Mouse (Mus musculus): Measurements from ENCODE around the gene Trir. TPM values are rescaled to one million over a fixed set of nuclear protein-coding genes. Genes with fewer than 3 reads are reported as not detected.

Gene Trir
- polyA plus RNA-seq, 1 experiment from 2014 or later: 140 TPM

GRCm38 (mm10) chr8:85011242-85011641 lies 15.4 kb upstream of the Trir start:
- WGBS: 13% methylated on average over 28 of the region's 28 CpGs
- peaks cover 77% of the 10 kb centered on the region for H3K27me3 ChIP-seq (ENCODE audit: low read depth, poor library complexity, severe bottlenecking)
- H3K9me3 ChIP-seq (replicated peaks): no peaks in the 10 kb centered on the region
- peaks cover 12% of the 10 kb centered on the region for H3K4me1 ChIP-seq
- no peaks in the 10 kb centered on the region for H3K36me3 ChIP-seq
- H3K27ac ChIP-seq (replicated peaks): no peak overlapping the region
- H3K4me3 ChIP-seq: peak overlapping the region; percentile 21
- DNase-seq (ENCODE audit: low spot score): no peak

- H3K4me3 ChIP-seq: peak overlapping the region; percentile 51
- H3K9me3 ChIP-seq (replicated peaks): no peaks in the 10 kb centered on the region
- WGBS: 5% methylated on average over 26 of the region's 26 CpGs
- H3K4me1 ChIP-seq: peaks cover 24% of the 10 kb centered on the region
- peaks cover 61% of the 10 kb centered on the region for H3K27me3 ChIP-seq (ENCODE audit: low read depth, poor library complexity, severe bottlenecking)
- DNase-seq (ENCODE audit: low spot score): peak; percentile 77
- H3K27ac ChIP-seq (replicated peaks): peak overlapping the region; percentile 39; the same call in 1 of the 2 replicates
- H3K36me3 ChIP-seq: peaks cover 12% of the 10 kb centered on the region
These were observed 13.3 kb upstream of the Trir start for GRCm38 (mm10) chr8:85013230-85013840.

- DNase-seq (ENCODE audit: low spot score): no peak
- Histone ChIP-seq H3K27ac (replicated peaks) (peak within 1 kb of the TSS; percentile 39; the same call in 1 of the 2 replicates), H3K36me3 (peaks cover 23% of the 10 kb centered on the region), H3K4me1 (peaks cover 24% of the 10 kb centered on the region), H3K27me3 (ENCODE audit: low read depth, poor library complexity, severe bottlenecking) (peaks cover 50% of the 10 kb centered on the region), H3K9me3 (replicated peaks) (no peaks in the 10 kb centered on the region), H3K4me3 (peak within 1 kb of the TSS; percentile 51)
- WGBS: 65% methylated on average over 2 of the region's 2 CpGs
These were observed 12.2 kb upstream of the Trir start, which contains the start of gene Best2 for GRCm38 (mm10) chr8:85014431-85014830. Gene Best2, minus strand, starts transcription at chr8:85014531.

DNA sequence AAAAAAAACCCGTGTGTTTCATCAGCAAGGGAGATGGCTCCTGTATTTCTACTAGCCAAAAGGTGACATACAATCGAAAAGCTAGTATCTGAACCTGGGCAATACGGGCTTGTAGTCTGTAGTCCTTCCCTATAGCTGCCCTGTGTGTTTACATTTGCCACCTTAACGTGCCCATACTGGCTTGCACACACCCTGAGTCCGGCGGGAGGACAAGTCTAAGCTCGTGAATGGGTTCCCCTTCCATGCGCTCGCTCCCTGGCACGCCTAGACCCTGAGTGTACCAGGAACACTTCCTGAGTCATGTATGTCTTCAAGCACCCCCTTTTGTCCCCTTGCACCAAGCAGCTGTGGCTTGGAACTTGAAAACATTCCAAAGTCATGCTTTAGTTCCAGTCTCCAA lies 9.9 kb upstream of the Trir start:
- 70% methylated on average over 10 of the region's 10 CpGs for WGBS
- no peak overlapping the region for H3K27ac ChIP-seq (replicated peaks)
- no peaks in the 10 kb centered on the region for H3K9me3 ChIP-seq (replicated peaks)
- no peak overlapping the region for H3K4me3 ChIP-seq
- peaks cover 19% of the 10 kb centered on the region for H3K4me1 ChIP-seq
- H3K36me3 ChIP-seq: peaks cover 46% of the 10 kb centered on the region
- no peak for DNase-seq (ENCODE audit: low spot score)
- peaks cover 33% of the 10 kb centered on the region for H3K27me3 ChIP-seq (ENCODE audit: low read depth, poor library complexity, severe bottlenecking)

DNA sequence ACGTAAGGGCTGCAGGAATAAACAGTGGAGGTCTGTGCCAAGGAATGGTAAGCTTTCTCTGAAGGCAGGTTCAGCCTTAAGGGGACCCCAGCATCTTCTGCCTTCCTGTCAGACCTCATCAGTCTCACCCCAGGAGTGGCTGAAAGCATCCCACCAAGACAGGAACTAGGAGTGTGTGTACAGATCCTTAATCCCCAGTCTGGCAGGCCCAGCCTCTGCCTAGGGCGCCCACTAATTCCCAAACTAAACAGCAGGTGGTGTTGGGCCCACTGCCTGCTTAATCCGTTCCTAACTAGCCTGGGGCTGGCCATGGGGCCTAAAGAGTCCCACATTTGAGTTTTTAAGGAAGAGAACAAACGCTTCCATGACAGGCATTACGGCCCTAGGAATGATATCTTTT lies 9.4 kb upstream of the Trir start:
- Histone ChIP-seq H3K9me3 (replicated peaks) (no peaks in the 10 kb centered on the region), H3K27me3 (ENCODE audit: low read depth, poor library complexity, severe bottlenecking) (peaks cover 28% of the 10 kb centered on the region), H3K36me3 (peaks cover 51% of the 10 kb centered on the region), H3K27ac (replicated peaks) (no peak overlapping the region), H3K4me3 (no peak overlapping the region), H3K4me1 (peaks cover 19% of the 10 kb centered on the region)
- 31% methylated on average over 5 of the region's 5 CpGs for WGBS
- no peak for DNase-seq (ENCODE audit: low spot score)

- 95% methylated on average over 3 of the region's 3 CpGs for WGBS
- Histone ChIP-seq H3K27ac (replicated peaks) (no peak overlapping the region), H3K9me3 (replicated peaks) (no peaks in the 10 kb centered on the region), H3K4me1 (peaks cover 36% of the 10 kb centered on the region), H3K27me3 (ENCODE audit: low read depth, poor library complexity, severe bottlenecking) (no peaks in the 10 kb centered on the region), H3K4me3 (no peak overlapping the region), H3K36me3 (peaks cover 71% of the 10 kb centered on the region)
- DNase-seq (ENCODE audit: low spot score): no peak
These were observed 5.0 kb upstream of the Trir start for GRCm38 (mm10) chr8:85021514-85022055.

DNA sequence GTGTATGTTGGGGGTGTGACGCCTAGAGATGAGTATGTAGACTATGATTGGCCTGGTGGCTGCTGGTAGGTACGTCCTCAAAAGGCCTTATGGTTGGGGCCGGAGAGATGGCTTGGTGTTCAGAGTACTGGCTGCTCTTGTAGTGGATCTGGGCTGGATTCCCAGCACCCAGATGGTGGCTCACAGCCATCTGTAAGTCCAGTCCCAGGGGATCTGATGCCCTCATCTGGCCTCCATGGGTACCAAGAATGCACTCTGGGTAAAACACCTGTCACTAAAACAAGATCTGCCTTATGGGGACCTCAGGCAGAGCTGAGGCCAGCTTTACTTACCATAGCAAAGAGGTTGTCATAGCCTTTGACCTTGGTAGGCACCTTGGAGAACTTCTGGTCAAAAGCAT lies 2.8 kb upstream of the Trir start:
- peaks cover 37% of the 10 kb centered on the region for H3K4me1 ChIP-seq
- peaks cover 57% of the 10 kb centered on the region for H3K36me3 ChIP-seq
- peak overlapping the region; percentile 83 for H3K4me3 ChIP-seq
- no peak overlapping the region for H3K27ac ChIP-seq (replicated peaks)
- no peak for DNase-seq (ENCODE audit: low spot score)
- H3K9me3 ChIP-seq (replicated peaks): no peaks in the 10 kb centered on the region
- no peaks in the 10 kb centered on the region for H3K27me3 ChIP-seq (ENCODE audit: low read depth, poor library complexity, severe bottlenecking)
- 96% methylated on average over 3 of the region's 3 CpGs for WGBS

- peak; percentile 88 for DNase-seq (ENCODE audit: low spot score)
- no peaks in the 10 kb centered on the region for H3K27me3 ChIP-seq (ENCODE audit: low read depth, poor library complexity, severe bottlenecking)
- peak within 1 kb of the TSS; percentile 98 for H3K27ac ChIP-seq (replicated peaks)
- WGBS: 7% methylated on average over 30 of the region's 30 CpGs
- peak within 1 kb of the TSS; percentile 83 for H3K4me3 ChIP-seq
- no peaks in the 10 kb centered on the region for H3K9me3 ChIP-seq (replicated peaks)
- H3K36me3 ChIP-seq: peaks cover 57% of the 10 kb centered on the region
- peaks cover 44% of the 10 kb centered on the region for H3K4me1 ChIP-seq
These were observed 1.3 kb upstream of the Trir start, which contains the start of gene Asna1 for GRCm38 (mm10) chr8:85025098-85025932. Gene Asna1, minus strand, starts transcription at chr8:85025281.

- H3K27me3 ChIP-seq (ENCODE audit: low read depth, poor library complexity, severe bottlenecking): no peaks in the 10 kb centered on the region
- H3K4me1 ChIP-seq: peaks cover 44% of the 10 kb centered on the region
- DNase-seq (ENCODE audit: low spot score): no peak
- peak overlapping the region; percentile 98 for H3K27ac ChIP-seq (replicated peaks)
- WGBS: 2% methylated on average over 13 of the region's 13 CpGs
- H3K4me3 ChIP-seq: peak overlapping the region; percentile 83
- peaks cover 56% of the 10 kb centered on the region for H3K36me3 ChIP-seq
- H3K9me3 ChIP-seq (replicated peaks): no peaks in the 10 kb centered on the region
These were observed 863 bp downstream of the Trir start for GRCm38 (mm10) chr8:85027516-85027855.

DNA sequence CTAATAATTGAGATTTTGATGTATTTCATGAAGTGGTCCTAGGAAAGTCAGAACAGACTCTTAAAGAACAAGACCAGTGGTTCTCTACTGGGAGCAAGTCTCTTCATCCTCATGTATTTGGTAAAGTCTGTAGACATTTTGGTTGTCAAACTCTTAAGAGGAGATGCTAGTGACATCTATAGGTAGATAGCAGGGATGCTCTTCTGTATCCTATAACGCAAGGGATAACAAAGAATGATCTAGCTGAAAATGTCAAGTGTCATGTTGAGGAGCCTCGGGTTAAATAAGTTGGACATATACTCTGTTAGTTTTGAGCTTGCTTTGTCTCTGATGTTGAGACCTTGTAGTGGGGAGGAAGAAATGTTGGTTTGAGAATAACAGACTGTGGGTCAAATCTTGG lies 1.3 kb downstream of the Trir start:
- peaks cover 56% of the 10 kb centered on the region for H3K36me3 ChIP-seq
- 31% methylated on average over 2 of the region's 2 CpGs for WGBS
- H3K4me3 ChIP-seq: peak overlapping the region; percentile 83

DNA sequence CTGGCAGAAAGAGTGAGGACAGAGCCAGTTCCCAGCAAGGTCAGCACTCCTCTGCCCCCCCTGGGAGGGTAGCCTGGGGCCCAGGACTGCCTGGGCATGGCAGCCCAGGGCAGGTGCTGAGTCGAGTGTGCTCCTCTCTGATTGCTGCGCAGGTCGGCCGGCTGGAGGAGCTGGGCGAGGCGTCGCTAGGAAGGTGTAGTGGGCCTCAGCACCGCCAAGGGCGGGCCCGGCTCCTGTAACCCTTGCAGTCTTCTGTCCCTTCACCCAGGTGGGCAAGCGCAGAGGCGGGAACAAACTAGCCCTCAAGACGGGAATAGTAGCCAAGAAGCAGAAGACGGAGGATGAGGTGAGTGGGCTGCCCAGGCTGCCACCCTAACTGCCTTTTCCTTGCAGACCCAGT lies 2.6 kb downstream of the Trir start:
- Histone ChIP-seq H3K27me3 (ENCODE audit: low read depth, poor library complexity, severe bottlenecking) (no peaks in the 10 kb centered on the region), H3K4me3 (peak overlapping the region; percentile 83; the same call in 1 of the 2 replicates), H3K9me3 (replicated peaks) (no peaks in the 10 kb centered on the region), H3K27ac (replicated peaks) (no peak overlapping the region), H3K4me1 (peaks cover 36% of the 10 kb centered on the region), H3K36me3 (peaks cover 56% of the 10 kb centered on the region)
- 92% methylated on average over 14 of the region's 14 CpGs for whole genome bisulfite sequencing
- DNase-seq (ENCODE audit: low spot score): no peak

More for the DNA sequence above, 1.3 kb downstream of the Trir start:
- Histone ChIP-seq H3K4me1 (peaks cover 44% of the 10 kb centered on the region), H3K27me3 (ENCODE audit: low read depth, poor library complexity, severe bottlenecking) (no peaks in the 10 kb centered on the region), H3K9me3 (replicated peaks) (no peaks in the 10 kb centered on the region), H3K27ac (replicated peaks) (peak overlapping the region; percentile 98)
- DNase-seq (ENCODE audit: low spot score): no peak

DNA sequence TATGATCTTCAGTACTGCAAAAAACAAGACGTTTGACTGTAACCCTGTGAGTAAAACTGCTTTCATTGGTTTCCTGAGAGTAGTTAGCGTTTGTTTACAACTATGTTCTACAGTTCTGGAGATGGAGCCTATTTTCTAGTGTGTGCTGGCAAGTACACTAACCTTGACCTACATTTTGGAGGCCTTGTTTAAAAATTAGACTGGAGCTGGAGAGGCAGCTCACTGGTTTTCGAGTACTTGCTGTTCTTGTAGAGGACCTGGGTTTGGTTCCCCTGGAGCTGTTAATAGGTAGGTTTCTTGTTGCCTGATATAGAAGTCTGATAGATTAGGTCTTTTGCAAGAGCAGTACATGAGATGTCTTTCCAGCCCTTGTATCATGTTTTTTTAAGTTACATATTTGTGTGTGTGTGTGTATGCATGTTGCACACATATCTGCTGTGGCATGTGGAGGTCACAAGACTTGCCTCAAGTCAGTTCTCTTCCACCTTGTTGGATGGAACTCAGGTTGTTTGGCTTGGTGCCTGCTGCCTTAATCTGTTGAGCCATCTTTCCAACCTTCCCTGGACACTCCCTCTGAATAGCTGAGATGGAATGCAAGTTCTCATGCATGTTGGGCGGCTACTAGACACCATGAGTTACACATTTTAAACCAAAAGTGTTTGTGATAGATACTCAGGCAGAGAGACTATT lies 6.1 kb downstream of the Trir start:
- 88% methylated on average over 4 of the region's 4 CpGs for WGBS
- no peak for DNase-seq (ENCODE audit: low spot score)

More for the DNA sequence above, 6.1 kb downstream of the Trir start:
- Histone ChIP-seq H3K4me1 (peaks cover 37% of the 10 kb centered on the region), H3K9me3 (replicated peaks) (no peaks in the 10 kb centered on the region), H3K27ac (replicated peaks) (no peak overlapping the region), H3K4me3 (no peak overlapping the region), H3K27me3 (ENCODE audit: low read depth, poor library complexity, severe bottlenecking) (no peaks in the 10 kb centered on the region), H3K36me3 (peaks cover 57% of the 10 kb centered on the region)

Data from midbrain, embryonic 10.5 days (tissue).